Mouse (Mus musculus) lung, embryonic 16.5 days (tissue): ENCODE results near the gene Eppin. TPM values are rescaled to one million over a fixed set of nuclear protein-coding genes. Genes with fewer than 3 reads are reported as not detected.
"Not testable (repeated sequence)": the region's sequence is repeated elsewhere in the genome, so short reads cannot be mapped to it uniquely, and the experiment has no call there.

ENCODE experiments used
- ATAC-seq: fragments of 200-750 bp; cut with Nextera tagmentation; 2 replicates; pipeline ENCODE4 v1.8.0; 2017; ENCODE audit warnings: low read depth, mild to moderate bottlenecking, moderate library complexity
- H3K27ac ChIP-seq: fragments of 300-500 bp; sonication (generic); 2 replicates; pipeline ENCODE4 v1.5.1; 2014; ENCODE audit warnings: mild to moderate bottlenecking, control low read depth, low read length
- H3K27me3 ChIP-seq: fragments of 300-500 bp; sonication (generic); 2 replicates; pipeline ENCODE4 v1.6.1; 2014; ENCODE audit warnings: low read depth, low read length, mixed read lengths; ENCODE audit not compliant: control insufficient read depth, insufficient read depth
- H3K36me3 ChIP-seq: fragments of 300-500 bp; sonication (generic); 2 replicates; pipeline ENCODE4 v1.6.1; 2014; ENCODE audit warnings: low read length; ENCODE audit not compliant: control insufficient read depth, insufficient read depth
- H3K4me1 ChIP-seq: fragments of 300-500 bp; sonication (generic); replicated peaks from 2 replicates; pipeline ENCODE4 v1.6.1; 2014; ENCODE audit warnings: low read length, mixed read lengths; ENCODE audit not compliant: control insufficient read depth, insufficient read depth
- H3K4me2 ChIP-seq: fragments of 300-500 bp; sonication (generic); 2 replicates; pipeline ENCODE4 v1.6.1; 2014; ENCODE audit warnings: low read depth, low read length, control low read depth
- H3K4me3 ChIP-seq: fragments of 300-500 bp; sonication (generic); 2 replicates; pipeline ENCODE4 v1.5.1; 2014; ENCODE audit warnings: mild to moderate bottlenecking, low read length, control low read depth
- H3K9ac ChIP-seq: fragments of 300-500 bp; sonication (generic); 2 replicates; pipeline ENCODE4 v1.6.1; 2014; ENCODE audit warnings: low read length, control low read depth
- H3K9me3 ChIP-seq: fragments of 300-500 bp; sonication (generic); 2 replicates; pipeline ENCODE4 v1.6.1; 2016; ENCODE audit warnings: low read length; ENCODE audit not compliant: control insufficient read depth
- WGBS: fragments of 180-500 bp; shearing (Covaris S2); extraction: QIAGEN DNeasy Blood & Tissue Kit; methylation state at CpG from one replicate; pipeline ENCODE4 v1.1.7; 2014; 5-methylcytosine and 5-hydroxymethylcytosine counted together
- polyA plus RNA-seq: library from polyadenylated mRNA; unstranded; fragments of >200 nt; fragmentation: Nextera tagmentation; extraction: Ambion mirVana; gene quantifications from 2 replicates; pipeline ENCODE4 v1.2.1, GENCODE M21; 2015

Gene Eppin
- not detected in 2 replicates for polyA plus RNA-seq

- H3K4me1 ChIP-seq: no peaks in the 10 kb centered on the region
- ATAC-seq: no peak
- H3K36me3 ChIP-seq: no peaks in the 10 kb centered on the region
- H3K9ac ChIP-seq: no peak within 1 kb of the TSS
- H3K4me2 ChIP-seq: no peak within 1 kb of the TSS
- no peak within 1 kb of the TSS for H3K4me3 ChIP-seq
- no peaks in the 10 kb centered on the region for H3K27me3 ChIP-seq
- no peaks in the 10 kb centered on the region for H3K9me3 ChIP-seq
- 70% methylated on average over 4 of the region's 4 CpGs for WGBS
- no peak within 1 kb of the TSS for H3K27ac ChIP-seq
These were observed at the start of gene Eppin for GRCm38 (mm10) chr2:164593494-164593893. TSS of gene Eppin (minus strand) at chr2:164593594.

- ATAC-seq: no peak
- 59% methylated on average over 13 of the region's 13 CpGs for WGBS
- no peaks in the 10 kb centered on the region for H3K36me3 ChIP-seq
- H3K4me1 ChIP-seq: no peaks in the 10 kb centered on the region
- no peaks in the 10 kb centered on the region for H3K27me3 ChIP-seq
- H3K27ac ChIP-seq: no peak overlapping the region
- no peaks in the 10 kb centered on the region for H3K9me3 ChIP-seq
- no peak overlapping the region for H3K4me3 ChIP-seq
- no peak overlapping the region for H3K9ac ChIP-seq
- H3K4me2 ChIP-seq: no peak overlapping the region
These were observed 48.7 kb upstream of the Eppin start for GRCm38 (mm10) chr2:164641881-164642673.

- no peaks in the 10 kb centered on the region for H3K9me3 ChIP-seq
- 74% methylated on average over 7 of the region's 7 CpGs for WGBS
- no peak for ATAC-seq
- H3K36me3 ChIP-seq: no peaks in the 10 kb centered on the region
- no peak overlapping the region for H3K27ac ChIP-seq
- H3K9ac ChIP-seq: no peak overlapping the region
- no peaks in the 10 kb centered on the region for H3K4me1 ChIP-seq
- H3K27me3 ChIP-seq: no peaks in the 10 kb centered on the region
- no peak overlapping the region for H3K4me2 ChIP-seq
- H3K4me3 ChIP-seq: no peak overlapping the region
These were observed 47.7 kb upstream of the Eppin start for GRCm38 (mm10) chr2:164641129-164641528.

- H3K9me3 ChIP-seq: no peaks in the 10 kb centered on the region
- 74% methylated on average over 3 of the region's 3 CpGs for WGBS
- ATAC-seq: no peak
- no peak within 1 kb of the TSS for H3K9ac ChIP-seq
- H3K36me3 ChIP-seq: no peaks in the 10 kb centered on the region
- no peak within 1 kb of the TSS for H3K4me3 ChIP-seq
- no peaks in the 10 kb centered on the region for H3K4me1 ChIP-seq
- no peaks in the 10 kb centered on the region for H3K27me3 ChIP-seq
- no peak within 1 kb of the TSS for H3K27ac ChIP-seq
- no peak within 1 kb of the TSS for H3K4me2 ChIP-seq
These were observed 45.3 kb upstream of the Eppin start, which contains the start of gene Wfdc16 for GRCm38 (mm10) chr2:164638696-164639095. TSS of gene Wfdc16 (minus strand) at chr2:164638796.

GRCm38 (mm10) chr2:164635266-164635665, 41.9 kb upstream of the Eppin start:
- Histone ChIP-seq H3K4me2 (no peak overlapping the region), H3K4me3 (no peak overlapping the region), H3K9me3 (no peaks in the 10 kb centered on the region), H3K27me3 (no peaks in the 10 kb centered on the region), H3K9ac (no peak overlapping the region), H3K27ac (no peak overlapping the region), H3K36me3 (no peaks in the 10 kb centered on the region), H3K4me1 (no peaks in the 10 kb centered on the region)
- 71% methylated on average over 9 of the region's 9 CpGs for WGBS
- ATAC-seq: no peak

GRCm38 (mm10) chr2:164621775-164622174, 28.4 kb upstream of the Eppin start:
- 76% methylated on average over 4 of the region's 4 CpGs for WGBS

GRCm38 (mm10) chr2:164619050-164619449, 25.7 kb upstream of the Eppin start:
- Histone ChIP-seq H3K4me1 (no peaks in the 10 kb centered on the region), H3K4me3 (no peak overlapping the region), H3K9ac (no peak overlapping the region), H3K9me3 (no peaks in the 10 kb centered on the region), H3K27ac (no peak overlapping the region), H3K36me3 (no peaks in the 10 kb centered on the region), H3K27me3 (no peaks in the 10 kb centered on the region), H3K4me2 (no peak overlapping the region)
- no peak for ATAC-seq
- WGBS: 47% methylated on average over 5 of the region's 5 CpGs

More at GRCm38 (mm10) chr2:164621775-164622174, 28.4 kb upstream of the Eppin start:
- no peak overlapping the region for H3K9ac ChIP-seq
- H3K4me2 ChIP-seq: no peak overlapping the region
- H3K36me3 ChIP-seq: no peaks in the 10 kb centered on the region
- no peak overlapping the region for H3K4me3 ChIP-seq
- H3K9me3 ChIP-seq: no peaks in the 10 kb centered on the region
- H3K27ac ChIP-seq: no peak overlapping the region
- ATAC-seq: no peak
- H3K27me3 ChIP-seq: no peaks in the 10 kb centered on the region
- H3K4me1 ChIP-seq: no peaks in the 10 kb centered on the region

- no peak overlapping the region for H3K4me2 ChIP-seq
- ATAC-seq: no peak
- H3K4me3 ChIP-seq: no peak overlapping the region
- no peaks in the 10 kb centered on the region for H3K27me3 ChIP-seq
- H3K27ac ChIP-seq: no peak overlapping the region
- H3K4me1 ChIP-seq: no peaks in the 10 kb centered on the region
- H3K36me3 ChIP-seq: no peaks in the 10 kb centered on the region
- H3K9me3 ChIP-seq: no peaks in the 10 kb centered on the region
- no peak overlapping the region for H3K9ac ChIP-seq
- 84% methylated on average over 3 of the region's 3 CpGs for WGBS
These were observed 22.0 kb upstream of the Eppin start for GRCm38 (mm10) chr2:164615386-164615785.

- not testable (repeated sequence) for H3K9me3 ChIP-seq, H3K4me3 ChIP-seq, H3K4me2 ChIP-seq, H3K4me1 ChIP-seq, H3K9ac ChIP-seq, H3K27me3 ChIP-seq, H3K27ac ChIP-seq, H3K36me3 ChIP-seq, ATAC-seq
- WGBS: 36% methylated on average over 8 of the region's 8 CpGs
These were observed 20.1 kb upstream of the Eppin start, which contains the start of the genes Wfdc6b and Wfdc8 for GRCm38 (mm10) chr2:164613471-164613870. TSS of gene Wfdc6b (plus strand) at chr2:164613522. TSS of gene Wfdc8 (minus strand) at chr2:164613626.
